Mouse (Mus musculus) cerebellum, adult 2 months (tissue): Measurements from ENCODE around the gene Pold1. TPM values are rescaled to one million over a fixed set of nuclear protein-coding genes. Genes with fewer than 3 reads are reported as not detected.

Experiments
- DNase-seq, 2 experiments: peaks; one replicate each; pipeline ENCODE4 v3.0.0; 2021
- H3K27ac ChIP-seq: fragments of 200-500 bp; 2 replicates; pipeline ENCODE4 v1.5.1; 2012; ENCODE audit warnings: low read length, control low read depth, inconsistent platforms; ENCODE audit not compliant: insufficient read depth
- H3K27me3 ChIP-seq: fragments of 200-500 bp; 2 replicates; pipeline ENCODE4 v1.6.1; 2012; ENCODE audit warnings: inconsistent platforms, mild to moderate bottlenecking, low read length, moderate library complexity; ENCODE audit not compliant: control insufficient read depth, insufficient read depth
- H3K4me1 ChIP-seq: fragments of 200-500 bp; 2 replicates; pipeline ENCODE4 v1.6.1; 2011; ENCODE audit warnings: low read length; ENCODE audit not compliant: control insufficient read depth, insufficient read depth
- H3K4me3 ChIP-seq: fragments of 200-500 bp; replicated peaks from 2 replicates; pipeline ENCODE3; 2011; ENCODE audit warnings: mild to moderate bottlenecking, low read depth, low read length, control low read depth; ENCODE audit not compliant: insufficient read depth
- CTCF ChIP-seq: fragments of 200-500 bp; IDR thresholded peaks from 2 replicates; pipeline ENCODE4 v1.5.1; 2011; ENCODE audit warnings: low read depth, mild to moderate bottlenecking, control low read depth, low read length, moderate library complexity, borderline replicate concordance; ENCODE audit not compliant: insufficient read depth
- POLR2A ChIP-seq: fragments of 200-500 bp; IDR thresholded peaks from 2 replicates; pipeline ENCODE4 v1.6.1; 2011; ENCODE audit warnings: low read length, control low read depth, borderline replicate concordance; ENCODE audit not compliant: insufficient read depth
- WGBS: fragments of 180-500 bp; shearing (Covaris S2); methylation state at CpG from one replicate; pipeline ENCODE4 v1.1.7; 2018; 5-methylcytosine and 5-hydroxymethylcytosine counted together
- polyA plus RNA-seq: library from polyadenylated mRNA; depleted of rRNA; stranded (reverse); fragments of >200 nt; gene quantifications from 2 replicates; pipeline ENCODE4 v1.2.3, GENCODE M21; 2012; rRNA removed

Gene Pold1
- 21.6 and 25.1 TPM in 2 replicates for polyA plus RNA-seq

DNA sequence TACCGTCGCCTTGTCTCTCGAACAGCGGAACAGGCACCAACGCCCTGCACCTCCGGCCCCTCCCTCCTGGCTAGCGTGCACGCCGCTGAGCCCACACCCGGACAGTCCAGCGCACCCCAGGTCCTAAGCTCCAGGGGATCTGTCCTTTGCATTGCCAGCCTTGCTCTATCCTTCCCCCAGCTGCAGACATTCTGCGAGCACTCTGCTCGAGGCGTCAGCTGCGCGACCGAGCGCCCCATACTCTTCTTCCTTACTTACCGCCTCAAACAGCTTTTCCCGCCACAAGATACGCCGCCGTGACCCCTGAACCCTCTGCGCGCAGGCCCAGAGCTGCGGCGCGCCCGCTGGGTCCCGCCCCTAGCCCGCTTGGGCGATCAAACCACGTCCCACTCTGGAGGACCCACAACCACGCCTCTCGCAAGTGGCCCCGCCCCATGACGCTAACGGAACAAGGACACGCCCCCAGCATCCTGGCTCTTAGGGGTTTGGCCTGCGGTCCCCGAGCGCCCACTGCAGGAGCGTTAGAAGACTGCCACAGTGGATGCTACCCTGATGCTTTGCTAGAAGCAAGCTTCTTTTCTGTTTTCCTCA, at the start of gene Pold1:
TSS of gene Pold1 (minus strand) at position 353 of the 591 bp plus-strand sequence.
- peak; percentile 98 to 99 for DNase-seq
- TF ChIP-seq POLR2A = no peak
- TF ChIP-seq CTCF = peak; percentile 90
- Histone ChIP-seq H3K4me3 (peak within 1 kb of the TSS; percentile 71), H3K27me3 (no peaks in the 10 kb centered on the region), H3K4me1 (peaks cover 5% of the 10 kb centered on the region; the same call in 1 of the 2 replicates), H3K27ac (no peak within 1 kb of the TSS; the same call in 1 of the 2 replicates)
- WGBS = under 1% methylated on average over 43 of the region's 43 CpGs

- H3K4me1 ChIP-seq = peaks cover 73% of the 10 kb centered on the region
- H3K27ac ChIP-seq = no peak overlapping the region
- no peak overlapping the region for H3K4me3 ChIP-seq
- no peaks in the 10 kb centered on the region for H3K27me3 ChIP-seq
- TF ChIP-seq POLR2A (no peak), CTCF (no peak)
- DNase-seq = peak in 1 of 2 experiments; percentile 43
- whole genome bisulfite sequencing = 79% methylated on average over 12 of the region's 12 CpGs
Measured at GRCm38 (mm10) chr7:44598336-44598735, 49.7 kb upstream of the Pold1 start.

DNA sequence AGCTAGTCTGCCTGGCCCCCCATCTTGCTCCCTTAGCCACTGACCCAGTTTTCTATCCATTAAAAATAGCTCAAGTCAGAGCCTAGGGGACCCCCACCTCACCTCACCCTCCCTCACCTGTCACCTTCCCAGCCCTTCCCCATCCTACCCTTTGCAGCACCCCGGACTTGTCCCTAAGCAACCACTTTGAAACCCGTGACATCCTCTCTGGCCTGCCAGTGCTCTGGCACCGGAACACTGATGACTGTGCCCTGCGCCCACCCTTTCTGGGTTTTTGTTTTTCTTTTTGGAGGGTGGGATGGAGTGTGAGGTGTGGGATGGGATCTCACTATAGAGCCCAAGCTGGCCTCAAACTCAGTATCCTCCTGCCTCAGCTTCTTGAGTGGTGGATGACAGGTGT, 49.0 kb upstream of the Pold1 start:
- Histone ChIP-seq H3K4me3 (no peak overlapping the region), H3K4me1 (peaks cover 66% of the 10 kb centered on the region), H3K27me3 (no peaks in the 10 kb centered on the region), H3K27ac (peak overlapping the region; percentile 38)
- WGBS = 37% methylated on average over 4 of the region's 4 CpGs
- no peak for DNase-seq
- TF ChIP-seq POLR2A (no peak), CTCF (no peak)

GRCm38 (mm10) chr7:44596996-44597538, 48.4 kb upstream of the Pold1 start:
- Histone ChIP-seq H3K4me1 (peaks cover 60% of the 10 kb centered on the region), H3K27me3 (no peaks in the 10 kb centered on the region), H3K27ac (no peak overlapping the region), H3K4me3 (no peak overlapping the region)
- WGBS = 42% methylated on average over 5 of the region's 5 CpGs
- no peak for TF ChIP-seq CTCF
- 0 out of 2 replicates have a peak, but pooled peaks have one; percentile 11 for TF ChIP-seq POLR2A
- peak; percentile 44 for DNase-seq

DNA sequence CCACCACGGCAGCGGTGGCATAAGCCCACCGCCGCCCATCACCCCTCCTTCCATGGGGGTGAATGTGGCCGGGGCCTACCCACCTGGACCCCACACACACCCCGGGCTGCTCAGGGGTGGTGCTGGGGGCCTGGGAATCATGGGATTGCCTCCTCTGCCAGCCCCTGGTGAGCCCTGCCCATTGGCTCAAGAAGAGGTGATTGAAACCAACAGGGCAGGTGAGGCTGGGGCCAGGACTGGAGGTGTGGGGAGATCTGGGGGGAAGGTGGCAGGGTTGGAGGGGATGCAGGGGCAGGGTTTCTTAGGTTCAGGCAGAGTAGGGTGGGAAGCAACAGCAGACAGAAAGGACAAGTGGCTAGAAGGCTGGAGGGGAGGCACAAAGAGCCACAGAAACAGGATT, 47.4 kb upstream of the Pold1 start:
- Histone ChIP-seq H3K27ac (peak overlapping the region; percentile 34; the same call in 1 of the 2 replicates), H3K4me3 (no peak overlapping the region), H3K27me3 (no peaks in the 10 kb centered on the region), H3K4me1 (peaks cover 54% of the 10 kb centered on the region)
- WGBS = 84% methylated on average over 6 of the region's 6 CpGs
- TF ChIP-seq POLR2A (no peak), CTCF (no peak)
- DNase-seq = peak in 1 of 2 experiments; percentile 41

GRCm38 (mm10) chr7:44595131-44595561, 46.5 kb upstream of the Pold1 start:
- WGBS = 35% methylated on average over 20 of the region's 20 CpGs
- Histone ChIP-seq H3K4me1 (peaks cover 46% of the 10 kb centered on the region), H3K27ac (peak overlapping the region; percentile 92), H3K4me3 (peak overlapping the region; percentile 13), H3K27me3 (no peaks in the 10 kb centered on the region)
- TF ChIP-seq CTCF (no peak), POLR2A (no peak; the same call in 1 of the 2 replicates)
- DNase-seq = peak; percentile 58 to 63

GRCm38 (mm10) chr7:44594291-44594690, 45.6 kb upstream of the Pold1 start:
- TF ChIP-seq POLR2A (peak; percentile 8; the same call in 1 of the 2 replicates), CTCF (no peak)
- peak; percentile 87 to 90 for DNase-seq
- Histone ChIP-seq H3K27me3 (no peaks in the 10 kb centered on the region), H3K4me1 (peaks cover 38% of the 10 kb centered on the region), H3K4me3 (peak overlapping the region; percentile 86), H3K27ac (peak overlapping the region; percentile 92)
- WGBS = 2% methylated on average over 6 of the region's 6 CpGs

DNA sequence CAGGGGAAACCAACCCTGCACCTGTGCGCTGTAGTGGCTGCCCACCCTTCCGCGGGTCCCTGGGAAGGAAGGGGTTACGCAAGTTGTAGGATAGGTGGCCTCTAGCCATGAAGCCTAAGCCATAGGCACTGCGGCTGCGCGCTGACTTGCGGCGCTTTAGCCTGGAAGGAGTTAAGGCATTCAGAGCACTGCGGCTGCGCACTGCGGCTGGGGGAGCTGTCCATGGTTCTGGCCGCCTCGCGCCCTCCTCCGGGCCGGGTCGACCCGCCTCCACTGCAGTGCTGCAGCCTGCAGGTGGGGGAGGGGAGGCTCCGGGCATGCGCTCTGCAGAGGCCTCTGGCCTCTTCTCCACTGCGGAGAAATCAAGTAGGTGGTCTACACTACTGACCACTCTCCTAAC, 45.1 kb upstream of the Pold1 start:
- under 1% methylated on average over 22 of the region's 22 CpGs for WGBS
- H3K4me1 ChIP-seq = peaks cover 36% of the 10 kb centered on the region

More for the DNA sequence above, 45.1 kb upstream of the Pold1 start:
- peak overlapping the region; percentile 86 for H3K4me3 ChIP-seq
- TF ChIP-seq CTCF = no peak
- peak; percentile 69; the same call in 1 of the 2 replicates for TF ChIP-seq POLR2A
- H3K27ac ChIP-seq = peak overlapping the region; percentile 92
- no peaks in the 10 kb centered on the region for H3K27me3 ChIP-seq
- peak; percentile 97 to 98 for DNase-seq
